Mouse (Mus musculus) lung, embryonic 16.5 days (tissue): ENCODE measurements around the gene Fgf7. TPM values are rescaled to one million over a fixed set of nuclear protein-coding genes. Genes with fewer than 3 reads are reported as not detected.

Experiments used
- ATAC-seq: fragments of 200-750 bp; cut with Nextera tagmentation; 2 replicates; pipeline ENCODE4 v1.8.0; 2017; ENCODE audit warnings: low read depth, mild to moderate bottlenecking, moderate library complexity
- H3K27ac ChIP-seq: fragments of 300-500 bp; sonication (generic); 2 replicates; pipeline ENCODE4 v1.5.1; 2014; ENCODE audit warnings: mild to moderate bottlenecking, control low read depth, low read length
- H3K27me3 ChIP-seq: fragments of 300-500 bp; sonication (generic); 2 replicates; pipeline ENCODE4 v1.6.1; 2014; ENCODE audit warnings: low read depth, low read length, mixed read lengths; ENCODE audit not compliant: control insufficient read depth, insufficient read depth
- H3K36me3 ChIP-seq: fragments of 300-500 bp; sonication (generic); 2 replicates; pipeline ENCODE4 v1.6.1; 2014; ENCODE audit warnings: low read length; ENCODE audit not compliant: control insufficient read depth, insufficient read depth
- H3K4me1 ChIP-seq: fragments of 300-500 bp; sonication (generic); replicated peaks from 2 replicates; pipeline ENCODE4 v1.6.1; 2014; ENCODE audit warnings: low read length, mixed read lengths; ENCODE audit not compliant: control insufficient read depth, insufficient read depth
- H3K4me2 ChIP-seq: fragments of 300-500 bp; sonication (generic); 2 replicates; pipeline ENCODE4 v1.6.1; 2014; ENCODE audit warnings: low read depth, low read length, control low read depth
- H3K4me3 ChIP-seq: fragments of 300-500 bp; sonication (generic); 2 replicates; pipeline ENCODE4 v1.5.1; 2014; ENCODE audit warnings: mild to moderate bottlenecking, low read length, control low read depth
- H3K9ac ChIP-seq: fragments of 300-500 bp; sonication (generic); 2 replicates; pipeline ENCODE4 v1.6.1; 2014; ENCODE audit warnings: low read length, control low read depth
- H3K9me3 ChIP-seq: fragments of 300-500 bp; sonication (generic); 2 replicates; pipeline ENCODE4 v1.6.1; 2016; ENCODE audit warnings: low read length; ENCODE audit not compliant: control insufficient read depth
- WGBS: fragments of 180-500 bp; shearing (Covaris S2); extraction: QIAGEN DNeasy Blood & Tissue Kit; methylation state at CpG from one replicate; pipeline ENCODE4 v1.1.7; 2014; 5-methylcytosine and 5-hydroxymethylcytosine counted together
- polyA plus RNA-seq: library from polyadenylated mRNA; unstranded; fragments of >200 nt; fragmentation: Nextera tagmentation; extraction: Ambion mirVana; gene quantifications from 2 replicates; pipeline ENCODE4 v1.2.1, GENCODE M21; 2015

The Fgf7 gene
- polyA plus RNA-seq, result 16.3 and 19.2 TPM in 2 replicates

- peaks cover 7% of the 10 kb centered on the region; the same call in 1 of the 2 replicates for H3K4me1 ChIP-seq
- 42% methylated on average over 15 of the region's 15 CpGs for WGBS
- no peaks in the 10 kb centered on the region for H3K36me3 ChIP-seq
- H3K9ac ChIP-seq, result peak within 1 kb of the TSS; percentile 59
- ATAC-seq, result peak; percentile 51; the same call in 1 of the 2 replicates
- H3K27ac ChIP-seq, result peak within 1 kb of the TSS; percentile 66
- H3K27me3 ChIP-seq, result no peaks in the 10 kb centered on the region
- H3K4me2 ChIP-seq, result peak within 1 kb of the TSS; percentile 56
- H3K9me3 ChIP-seq, result no peaks in the 10 kb centered on the region
- peak within 1 kb of the TSS; percentile 39 for H3K4me3 ChIP-seq
Measured at GRCm38 (mm10) chr2:126034379-126035005, at the start of gene Fgf7. Gene Fgf7, plus strand, starts transcription at chr2:126034658.

- Histone ChIP-seq H3K9me3 (no peaks in the 10 kb centered on the region), H3K4me1 (no peaks in the 10 kb centered on the region), H3K9ac (no peak overlapping the region), H3K27ac (no peak overlapping the region), H3K4me3 (no peak overlapping the region), H3K27me3 (no peaks in the 10 kb centered on the region), H3K4me2 (no peak overlapping the region), H3K36me3 (no peaks in the 10 kb centered on the region)
- 53% methylated on average over 5 of the region's 5 CpGs for WGBS
- ATAC-seq, result no peak
Measured at GRCm38 (mm10) chr2:126002291-126002690, 32.2 kb upstream of the Fgf7 start.

GRCm38 (mm10) chr2:126006088-126006487, 28.4 kb upstream of the Fgf7 start:
- Histone ChIP-seq H3K27ac (no peak overlapping the region), H3K4me2 (no peak overlapping the region), H3K4me1 (no peaks in the 10 kb centered on the region), H3K36me3 (no peaks in the 10 kb centered on the region), H3K9me3 (no peaks in the 10 kb centered on the region), H3K9ac (no peak overlapping the region), H3K4me3 (no peak overlapping the region), H3K27me3 (no peaks in the 10 kb centered on the region)
- 31% methylated on average over 3 of the region's 3 CpGs for WGBS
- ATAC-seq, result peak; percentile 59; the same call in 1 of the 2 replicates

- no peak overlapping the region for H3K9ac ChIP-seq
- no peaks in the 10 kb centered on the region for H3K27me3 ChIP-seq
- no peak overlapping the region for H3K4me3 ChIP-seq
- no peaks in the 10 kb centered on the region for H3K36me3 ChIP-seq
- no peaks in the 10 kb centered on the region for H3K4me1 ChIP-seq
- no peak overlapping the region for H3K4me2 ChIP-seq
- no peaks in the 10 kb centered on the region for H3K9me3 ChIP-seq
- no peak for ATAC-seq
- 60% methylated on average over 2 of the region's 2 CpGs for whole genome bisulfite sequencing
- no peak overlapping the region for H3K27ac ChIP-seq
Measured at GRCm38 (mm10) chr2:126006742-126007141, 27.7 kb upstream of the Fgf7 start.

GRCm38 (mm10) chr2:126014989-126015710, 19.3 kb upstream of the Fgf7 start:
- H3K9ac ChIP-seq, result no peak overlapping the region
- no peak overlapping the region for H3K4me2 ChIP-seq
- WGBS, result 54% methylated on average over 12 of the region's 12 CpGs
- H3K27me3 ChIP-seq, result no peaks in the 10 kb centered on the region
- H3K4me3 ChIP-seq, result no peak overlapping the region
- no peaks in the 10 kb centered on the region for H3K36me3 ChIP-seq
- no peaks in the 10 kb centered on the region for H3K9me3 ChIP-seq
- H3K4me1 ChIP-seq, result no peaks in the 10 kb centered on the region
- H3K27ac ChIP-seq, result no peak overlapping the region
- no peak for ATAC-seq

- H3K27ac ChIP-seq, result no peak overlapping the region
- WGBS, result 67% methylated on average over 3 of the region's 3 CpGs
- H3K4me3 ChIP-seq, result no peak overlapping the region
- H3K4me2 ChIP-seq, result no peak overlapping the region
- H3K36me3 ChIP-seq, result no peaks in the 10 kb centered on the region
- ATAC-seq, result no peak
- no peaks in the 10 kb centered on the region for H3K27me3 ChIP-seq
- no peak overlapping the region for H3K9ac ChIP-seq
- H3K9me3 ChIP-seq, result no peaks in the 10 kb centered on the region
- H3K4me1 ChIP-seq, result no peaks in the 10 kb centered on the region
Measured at GRCm38 (mm10) chr2:126015763-126016473, 18.5 kb upstream of the Fgf7 start.

GRCm38 (mm10) chr2:126031186-126031900, 3.1 kb upstream of the Fgf7 start:
- no peak overlapping the region for H3K4me2 ChIP-seq
- H3K36me3 ChIP-seq, result no peaks in the 10 kb centered on the region
- no peaks in the 10 kb centered on the region for H3K27me3 ChIP-seq
- 25% methylated on average over 8 of the region's 8 CpGs for WGBS
- no peak overlapping the region for H3K9ac ChIP-seq
- peak; percentile 92 for ATAC-seq
- no peaks in the 10 kb centered on the region for H3K9me3 ChIP-seq
- peaks cover 7% of the 10 kb centered on the region; the same call in 1 of the 2 replicates for H3K4me1 ChIP-seq
- H3K4me3 ChIP-seq, result no peak overlapping the region
- peak overlapping the region; percentile 91 for H3K27ac ChIP-seq

GRCm38 (mm10) chr2:126033114-126033972, 1.1 kb upstream of the Fgf7 start:
- WGBS, result 63% methylated on average over 8 of the region's 8 CpGs
- no peak overlapping the region for H3K4me3 ChIP-seq
- H3K27ac ChIP-seq, result peak overlapping the region; percentile 17; the same call in 1 of the 2 replicates
- ATAC-seq, result no peak
- H3K27me3 ChIP-seq, result no peaks in the 10 kb centered on the region
- H3K9me3 ChIP-seq, result no peaks in the 10 kb centered on the region
- no peak overlapping the region for H3K9ac ChIP-seq
- no peak overlapping the region for H3K4me2 ChIP-seq
- H3K4me1 ChIP-seq, result peaks cover 7% of the 10 kb centered on the region; the same call in 1 of the 2 replicates
- no peaks in the 10 kb centered on the region for H3K36me3 ChIP-seq
